Mouse (Mus musculus) liver, adult 2 months (tissue): ENCODE measurements around the gene Gnaq. TPM values are rescaled to one million over a fixed set of nuclear protein-coding genes. Genes with fewer than 3 reads are reported as not detected.

Experiments used
- DNase-seq: peaks from one replicate; pipeline ENCODE4 v3.0.0-alpha.2; 2011; ENCODE audit warnings: low read depth, low spot score; ENCODE audit errors: extremely low read depth
- H3K27ac ChIP-seq: fragments of 200-500 bp; replicated peaks from 2 replicates; pipeline ENCODE4 v1.5.1; 2012; ENCODE audit warnings: low read depth, mild to moderate bottlenecking, control low read depth, inconsistent platforms, low read length; ENCODE audit not compliant: insufficient read depth
- H3K27me3 ChIP-seq: fragments of 200-500 bp; 2 replicates; pipeline ENCODE4 v1.6.1; 2012; ENCODE audit warnings: mild to moderate bottlenecking, moderate library complexity, low read length, inconsistent platforms; ENCODE audit not compliant: control insufficient read depth, insufficient read depth
- H3K36me3 ChIP-seq: fragments of 200-500 bp; 2 replicates; pipeline ENCODE4 v1.6.1; 2012; ENCODE audit warnings: low read length, inconsistent platforms; ENCODE audit not compliant: control insufficient read depth, insufficient read depth
- H3K4me1 ChIP-seq: fragments of 200-500 bp; 2 replicates; pipeline ENCODE4 v1.6.1; 2011; ENCODE audit warnings: low read length; ENCODE audit not compliant: control insufficient read depth, insufficient read depth
- H3K4me3 ChIP-seq: fragments of 200-500 bp; 2 replicates; pipeline ENCODE4 v1.5.1; 2011; ENCODE audit warnings: low read depth, mild to moderate bottlenecking, control low read depth, low read length, moderate library complexity; ENCODE audit not compliant: insufficient read depth
- H3K79me2 ChIP-seq: fragments of 200-500 bp; 2 replicates; pipeline ENCODE4 v1.6.1; 2012; ENCODE audit warnings: inconsistent platforms, mild to moderate bottlenecking, low read length, moderate library complexity; ENCODE audit not compliant: control insufficient read depth, insufficient read depth
- H3K9ac ChIP-seq: fragments of 200-500 bp; 2 replicates; pipeline ENCODE4 v1.6.1; 2012; ENCODE audit warnings: low read depth, mild to moderate bottlenecking, control low read depth, inconsistent platforms, low read length
- CTCF ChIP-seq: fragments of 200-500 bp; IDR thresholded peaks from 2 replicates; pipeline ENCODE4 v1.5.1; 2011; ENCODE audit warnings: low read depth, low read length, control low read depth
- POLR2A ChIP-seq: fragments of 200-500 bp; IDR thresholded peaks from 2 replicates; pipeline ENCODE4 v1.6.1; 2011; ENCODE audit warnings: low read length, control low read depth; ENCODE audit not compliant: insufficient read depth; ENCODE audit errors: extremely low read depth
- WGBS: fragments of 180-500 bp; shearing (Covaris S2); methylation state at CpG from one replicate; pipeline ENCODE4 v1.1.7; 2018; 5-methylcytosine and 5-hydroxymethylcytosine counted together
- polyA plus RNA-seq: library from polyadenylated mRNA; depleted of rRNA; stranded (reverse); fragments of >200 nt; gene quantifications from 2 replicates; pipeline ENCODE4 v1.2.3, GENCODE M21; 2012
- total RNA-seq: library from RNA; depleted of rRNA; stranded (reverse); fragments of >200 nt; gene quantifications from 2 replicates; pipeline ENCODE4 v1.2.3, GENCODE M21; 2014

Gnaq gene
- total and polyA plus RNA-seq, 2 experiments: 5.2 to 10.2 TPM

DNA sequence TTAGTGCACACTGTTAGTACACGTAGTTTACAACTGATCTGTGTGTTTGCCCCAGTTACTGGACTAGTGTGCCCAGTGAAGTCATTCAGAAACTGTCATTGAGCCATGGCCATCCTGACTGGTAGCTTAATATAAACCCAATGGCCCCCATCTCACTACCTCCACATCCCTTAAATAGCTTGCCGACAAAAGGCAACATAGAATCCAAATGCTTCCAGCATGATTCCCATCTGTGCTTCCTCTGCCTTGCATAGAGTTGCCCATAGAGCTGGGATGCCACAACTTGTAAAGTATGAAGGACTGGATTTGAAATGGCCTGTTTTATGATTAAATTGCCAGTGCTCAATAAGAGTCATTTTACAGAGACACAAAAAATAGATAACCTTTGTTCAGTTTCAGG, 212.9 kb downstream of the Gnaq start:
- Histone ChIP-seq H3K4me3 (no peak overlapping the region), H3K9ac (no peak overlapping the region), H3K4me1 (no peaks in the 10 kb centered on the region), H3K36me3 (0 out of 2 replicates have a peak, but pooled peaks cover 1% of the 10 kb centered on the region), H3K79me2 (peaks cover 4% of the 10 kb centered on the region; the same call in 1 of the 2 replicates), H3K27me3 (no peaks in the 10 kb centered on the region), H3K27ac (no peak overlapping the region)
- 96% methylated on average over 2 of the region's 2 CpGs for WGBS
- DNase-seq: no peak
- no peak for TF ChIP-seq CTCF
- no peak for TF ChIP-seq POLR2A

DNA sequence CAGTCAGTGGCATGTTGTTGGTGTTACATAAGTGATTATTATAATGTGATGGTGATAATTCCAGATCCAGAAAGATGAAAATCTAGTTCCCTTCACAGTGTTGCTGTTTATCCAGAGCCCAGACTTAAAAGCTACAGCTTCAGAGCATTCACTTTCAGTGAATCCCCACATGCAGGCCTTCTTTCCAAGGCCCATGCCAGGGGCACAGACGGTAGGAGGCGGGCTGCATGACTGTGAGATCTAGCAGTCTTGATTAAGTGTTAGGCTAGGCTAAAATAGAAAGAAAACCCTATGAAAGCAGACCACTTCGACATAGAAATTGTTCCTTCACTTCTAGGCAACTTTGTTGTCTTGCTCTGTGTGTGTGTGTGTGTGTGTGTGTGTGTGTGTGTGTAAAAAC, 214.4 kb downstream of the Gnaq start:
- 0 out of 2 replicates have a peak, but pooled peaks cover 1% of the 10 kb centered on the region for H3K36me3 ChIP-seq
- no peaks in the 10 kb centered on the region for H3K27me3 ChIP-seq
- peaks cover 4% of the 10 kb centered on the region; the same call in 1 of the 2 replicates for H3K79me2 ChIP-seq
- no peaks in the 10 kb centered on the region for H3K4me1 ChIP-seq
- 96% methylated on average over 3 of the region's 3 CpGs for WGBS
- DNase-seq: no peak
- no peak overlapping the region for H3K27ac ChIP-seq
- no peak overlapping the region for H3K9ac ChIP-seq
- TF ChIP-seq POLR2A (no peak), CTCF (no peak)
- H3K4me3 ChIP-seq: no peak overlapping the region

GRCm38 (mm10) chr19:16353701-16354136, 221.1 kb downstream of the Gnaq start:
- Histone ChIP-seq H3K27me3 (no peaks in the 10 kb centered on the region), H3K27ac (no peak overlapping the region), H3K9ac (no peak overlapping the region), H3K4me1 (peaks cover 3% of the 10 kb centered on the region; the same call in 1 of the 2 replicates), H3K4me3 (no peak overlapping the region), H3K36me3 (no peaks in the 10 kb centered on the region), H3K79me2 (no peaks in the 10 kb centered on the region; the same call in 1 of the 2 replicates)
- DNase-seq: peak; percentile 41
- TF ChIP-seq POLR2A (no peak), CTCF (peak; percentile 42)

DNA sequence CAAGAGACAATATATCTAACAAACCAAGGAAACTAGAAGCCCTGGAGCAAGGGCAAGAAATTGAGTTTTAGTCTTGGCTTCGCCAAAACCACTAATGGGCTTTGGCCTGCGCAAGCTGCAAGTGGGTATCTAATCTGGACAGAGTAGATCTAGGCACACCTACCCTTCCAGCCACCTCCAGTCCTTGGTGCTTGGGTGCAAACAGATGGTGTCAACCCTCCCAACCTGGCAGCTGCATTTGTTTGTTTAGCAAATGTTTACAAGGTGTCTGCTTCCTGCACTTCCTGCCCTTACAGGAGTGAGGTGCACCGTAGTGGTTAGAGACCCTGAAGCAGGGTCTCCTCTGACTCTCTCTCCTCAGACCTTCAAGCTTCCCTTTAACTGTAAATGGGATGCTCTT, 225.5 kb downstream of the Gnaq start:
- Histone ChIP-seq H3K36me3 (0 out of 2 replicates have a peak, but pooled peaks cover 3% of the 10 kb centered on the region), H3K27me3 (no peaks in the 10 kb centered on the region), H3K4me1 (peaks cover 3% of the 10 kb centered on the region; the same call in 1 of the 2 replicates), H3K27ac (no peak overlapping the region), H3K9ac (no peak overlapping the region), H3K79me2 (peaks cover 5% of the 10 kb centered on the region), H3K4me3 (no peak overlapping the region)
- WGBS: 35% methylated on average over 3 of the region's 3 CpGs
- TF ChIP-seq CTCF (no peak), POLR2A (no peak)
- peak; percentile 58 for DNase-seq

GRCm38 (mm10) chr19:16358905-16359304, 226.3 kb downstream of the Gnaq start:
- TF ChIP-seq POLR2A (no peak), CTCF (peak; percentile 74)
- Histone ChIP-seq H3K27me3 (no peaks in the 10 kb centered on the region), H3K9ac (no peak overlapping the region), H3K27ac (no peak overlapping the region), H3K79me2 (peaks cover 6% of the 10 kb centered on the region), H3K4me3 (no peak overlapping the region), H3K4me1 (peaks cover 3% of the 10 kb centered on the region; the same call in 1 of the 2 replicates), H3K36me3 (0 out of 2 replicates have a peak, but pooled peaks cover 3% of the 10 kb centered on the region)
- DNase-seq: peak; percentile 44
- WGBS: 58% methylated on average over 5 of the region's 5 CpGs

DNA sequence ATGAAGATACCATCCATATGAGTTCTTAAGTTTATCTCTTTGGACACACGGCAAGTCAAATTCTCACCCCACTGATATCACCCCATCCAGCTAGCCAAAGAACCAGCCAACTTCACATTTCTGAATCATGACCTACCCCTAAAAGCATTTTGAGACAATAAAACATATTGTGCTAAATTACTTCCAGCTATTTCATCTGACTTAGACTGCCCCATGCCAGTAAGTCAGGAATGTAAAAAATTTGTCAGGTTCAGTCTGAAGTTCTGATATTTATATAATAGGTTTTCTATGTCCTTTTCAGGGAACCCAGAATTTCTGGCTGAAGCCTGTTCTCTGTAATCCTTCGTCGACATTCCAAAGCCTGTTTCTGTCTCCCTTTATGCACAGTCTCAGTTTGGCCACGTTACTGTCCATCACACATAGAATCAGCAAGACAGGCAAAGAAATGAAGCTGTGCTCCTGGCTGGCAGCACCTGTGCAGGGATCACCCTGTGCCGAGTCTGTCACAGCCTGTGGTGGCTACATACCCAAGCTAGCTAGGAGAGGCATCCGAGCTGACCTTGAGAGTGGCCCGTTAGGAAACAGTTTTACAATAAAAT, 233.9 kb downstream of the Gnaq start:
- Histone ChIP-seq H3K27ac (peak overlapping the region; percentile 29), H3K27me3 (no peaks in the 10 kb centered on the region), H3K79me2 (peaks cover 5% of the 10 kb centered on the region; the same call in 1 of the 2 replicates), H3K36me3 (0 out of 2 replicates have a peak, but pooled peaks cover 2% of the 10 kb centered on the region), H3K9ac (no peak overlapping the region), H3K4me1 (peaks cover 10% of the 10 kb centered on the region), H3K4me3 (no peak overlapping the region)
- 63% methylated on average over 7 of the region's 7 CpGs for WGBS
- no peak for DNase-seq
- no peak for TF ChIP-seq CTCF
- no peak for TF ChIP-seq POLR2A
